Mouse (Mus musculus) heart, embryonic 15.5 days (tissue): Measurements from ENCODE around the gene Dph7. TPM values are rescaled to one million over a fixed set of nuclear protein-coding genes. Genes with fewer than 3 reads are reported as not detected.
"Not testable (repeated sequence)": the region's sequence is repeated elsewhere in the genome, so short reads cannot be mapped to it uniquely, and the experiment has no call there.

ENCODE experiments used
- ATAC-seq: fragments of 200-750 bp; cut with Nextera tagmentation; replicated peaks from 2 replicates; pipeline ENCODE4 v1.8.0; 2017; ENCODE audit warnings: low read depth, moderate TSS enrichment; ENCODE audit not compliant: insufficient number of reproducible peaks, insufficient read depth, low FRiP score
- H3K27ac ChIP-seq: fragments of 300-500 bp; sonication (generic); 2 replicates; pipeline ENCODE4 v1.5.1; 2015; ENCODE audit warnings: mild to moderate bottlenecking, inconsistent platforms
- H3K27me3 ChIP-seq: fragments of 300-500 bp; sonication (generic); 2 replicates; pipeline ENCODE4 v1.6.1; 2015; ENCODE audit warnings: inconsistent platforms
- H3K36me3 ChIP-seq: fragments of 300-500 bp; sonication (generic); 2 replicates; pipeline ENCODE4 v1.6.1; 2015; ENCODE audit warnings: mild to moderate bottlenecking, inconsistent platforms
- H3K4me1 ChIP-seq: fragments of 300-500 bp; sonication (generic); replicated peaks from 2 replicates; pipeline ENCODE4 v1.6.1; 2015; ENCODE audit warnings: inconsistent platforms
- H3K4me2 ChIP-seq: fragments of 300-500 bp; sonication (generic); 2 replicates; pipeline ENCODE4 v1.6.1; 2015; ENCODE audit warnings: inconsistent platforms, mild to moderate bottlenecking, moderate library complexity
- H3K4me3 ChIP-seq: fragments of 300-500 bp; sonication (generic); 2 replicates; pipeline ENCODE4 v1.5.1; 2015; ENCODE audit warnings: mild to moderate bottlenecking, inconsistent platforms
- H3K9ac ChIP-seq: fragments of 300-500 bp; sonication (generic); 2 replicates; pipeline ENCODE4 v1.6.1; 2015; ENCODE audit warnings: mild to moderate bottlenecking, inconsistent platforms
- H3K9me3 ChIP-seq: fragments of 300-500 bp; sonication (generic); replicated peaks from 2 replicates; pipeline ENCODE4 v1.6.1; 2016; ENCODE audit warnings: inconsistent platforms
- WGBS: fragments of 180-500 bp; shearing (Covaris S2); methylation state at CpG from one replicate; pipeline ENCODE4 v1.1.7; 2015; ENCODE audit warnings: mixed read lengths; 5-methylcytosine and 5-hydroxymethylcytosine counted together
- polyA plus RNA-seq: library from polyadenylated mRNA; unstranded; fragments of >200 nt; fragmentation: Nextera tagmentation; extraction: Ambion mirVana; gene quantifications from 2 replicates; pipeline ENCODE4 v1.2.1, GENCODE M21; 2015

Gene Dph7
- polyA plus RNA-seq, 1 experiment from 2014 or later: 15.6 TPM

DNA sequence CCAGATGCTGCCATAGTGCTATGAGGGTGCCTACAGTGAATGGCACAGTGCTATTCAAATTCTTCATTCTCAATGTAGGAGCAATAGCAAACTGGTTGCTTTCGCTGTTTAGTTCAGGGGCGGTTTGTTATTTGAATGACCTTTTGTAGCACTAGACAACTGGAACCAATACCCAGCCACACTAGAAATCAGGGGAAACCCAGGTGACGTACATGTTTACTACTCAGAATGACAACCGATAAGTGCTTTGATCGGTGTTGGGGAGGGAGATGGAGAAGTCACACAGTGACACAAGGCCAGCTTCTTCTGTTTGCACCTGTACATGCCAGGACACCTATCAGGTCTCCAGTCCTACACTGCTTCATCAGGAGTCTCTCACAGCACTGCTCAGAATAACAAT is 32.6 kb upstream of the Dph7 start:
- Histone ChIP-seq H3K9ac (no peak overlapping the region), H3K36me3 (no peaks in the 10 kb centered on the region), H3K4me1 (peaks cover 12% of the 10 kb centered on the region), H3K27me3 (no peaks in the 10 kb centered on the region), H3K4me3 (no peak overlapping the region), H3K27ac (no peak overlapping the region), H3K4me2 (no peak overlapping the region), H3K9me3 (no peaks in the 10 kb centered on the region)
- 82% methylated on average over 5 of the region's 5 CpGs for WGBS
- ATAC-seq: no peak

DNA sequence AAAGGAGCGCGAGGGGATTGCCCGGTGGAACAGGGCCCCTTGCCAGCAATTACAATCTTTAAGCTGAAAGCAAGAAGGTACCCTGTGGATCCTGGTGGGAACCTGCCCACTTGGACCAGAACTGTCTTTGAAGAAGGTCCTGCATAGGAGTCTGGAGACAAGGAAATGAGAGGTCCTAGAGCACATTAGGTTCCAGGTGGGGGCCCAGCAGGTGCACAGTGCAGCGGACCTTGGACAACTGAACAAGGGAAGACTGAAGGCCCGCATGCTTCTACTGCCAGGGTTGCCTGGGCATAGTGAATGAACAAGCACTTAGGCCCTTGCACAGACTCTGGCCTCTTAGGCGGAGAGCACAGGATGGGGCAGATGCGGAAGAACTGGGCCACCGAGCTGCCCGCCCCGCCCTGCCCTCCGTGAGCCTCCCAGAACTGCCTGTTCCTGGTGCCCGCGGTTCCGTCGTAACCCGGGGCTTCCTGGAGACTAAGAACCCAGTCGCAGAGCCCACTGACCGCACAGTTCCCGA is 27.7 kb upstream of the Dph7 start:
- H3K36me3 ChIP-seq: no peaks in the 10 kb centered on the region
- H3K9me3 ChIP-seq: no peaks in the 10 kb centered on the region
- H3K4me2 ChIP-seq: peak overlapping the region; percentile 98
- ATAC-seq: peak; percentile 55
- whole genome bisulfite sequencing: 9% methylated on average over 19 of the region's 19 CpGs
- H3K4me3 ChIP-seq: peak overlapping the region; percentile 78
- no peaks in the 10 kb centered on the region for H3K27me3 ChIP-seq
- H3K27ac ChIP-seq: peak overlapping the region; percentile 51
- peak overlapping the region; percentile 70 for H3K9ac ChIP-seq
- peaks cover 13% of the 10 kb centered on the region for H3K4me1 ChIP-seq

DNA sequence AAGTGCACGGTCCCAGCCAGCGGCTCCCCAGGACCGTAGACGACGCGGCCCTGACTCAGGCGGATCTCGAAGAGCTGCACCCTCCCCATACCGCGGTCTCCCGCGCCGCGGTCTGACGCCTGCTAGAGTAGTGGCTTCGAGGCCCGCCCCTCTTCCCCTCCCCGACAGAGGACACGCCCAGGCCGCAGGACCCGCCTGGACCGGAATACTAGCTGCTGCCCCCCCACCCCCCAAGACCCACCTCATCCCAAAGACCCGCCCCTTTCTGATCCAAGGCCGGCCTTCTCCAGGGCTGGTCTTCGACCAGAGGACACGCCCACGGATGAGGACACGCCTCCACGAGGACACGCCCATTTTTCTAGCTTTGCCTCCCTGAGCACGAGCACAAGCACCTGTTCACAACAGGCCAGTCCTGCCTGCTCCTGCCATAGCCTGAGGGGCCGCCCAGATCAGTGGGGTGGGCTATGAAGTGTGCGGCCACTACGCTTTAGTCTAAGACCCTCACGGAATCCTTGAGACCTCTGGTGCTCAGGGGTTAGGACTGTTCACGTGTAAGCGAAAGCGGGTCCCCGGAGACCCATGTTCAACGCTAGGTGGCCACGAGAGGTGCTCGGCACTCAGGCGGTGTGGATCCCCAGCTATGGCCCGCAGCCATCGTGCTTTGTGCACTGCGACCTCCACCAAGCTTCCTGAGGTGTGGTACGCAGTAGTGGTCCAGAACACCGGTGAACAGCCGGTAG is 27.0 kb upstream of the Dph7 start, which contains the start of gene Arrdc1:
Gene Arrdc1 (minus strand): TSS at position 196 of the 740 bp plus-strand sequence.
- WGBS: under 1% methylated on average over 49 of the region's 49 CpGs
- Histone ChIP-seq H3K4me2 (peak within 1 kb of the TSS; percentile 98), H3K27ac (peak within 1 kb of the TSS; percentile 51), H3K4me3 (peak within 1 kb of the TSS; percentile 78), H3K36me3 (no peaks in the 10 kb centered on the region), H3K4me1 (peaks cover 13% of the 10 kb centered on the region), H3K9ac (peak within 1 kb of the TSS; percentile 70), H3K9me3 (no peaks in the 10 kb centered on the region), H3K27me3 (no peaks in the 10 kb centered on the region)
- ATAC-seq: peak; percentile 93

DNA sequence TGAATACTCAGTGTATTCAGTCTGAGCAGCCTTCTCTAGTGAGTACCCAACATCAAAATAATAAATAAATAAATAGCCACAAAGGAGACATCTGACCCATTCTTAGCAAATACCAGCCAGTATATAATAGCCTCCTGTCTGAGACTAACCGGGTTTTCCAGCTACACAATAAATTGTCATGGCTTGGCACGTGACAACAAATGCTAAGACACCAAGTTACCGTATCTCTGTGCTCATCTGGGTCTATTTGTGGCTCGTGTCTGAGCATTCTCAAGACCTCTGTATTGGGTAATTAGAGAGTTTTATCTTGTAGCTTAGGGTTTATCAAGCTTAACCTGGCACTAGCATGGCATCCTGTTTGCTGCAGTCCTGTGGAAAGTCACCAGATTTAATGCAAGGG is 20.1 kb upstream of the Dph7 start:
- no peak overlapping the region for H3K9ac ChIP-seq
- H3K9me3 ChIP-seq: no peaks in the 10 kb centered on the region
- H3K4me1 ChIP-seq: no peaks in the 10 kb centered on the region
- ATAC-seq: no peak
- no peak overlapping the region for H3K4me3 ChIP-seq
- no peaks in the 10 kb centered on the region for H3K27me3 ChIP-seq
- H3K36me3 ChIP-seq: no peaks in the 10 kb centered on the region
- no peak overlapping the region for H3K27ac ChIP-seq
- 66% methylated on average over 4 of the region's 4 CpGs for WGBS
- no peak overlapping the region for H3K4me2 ChIP-seq

DNA sequence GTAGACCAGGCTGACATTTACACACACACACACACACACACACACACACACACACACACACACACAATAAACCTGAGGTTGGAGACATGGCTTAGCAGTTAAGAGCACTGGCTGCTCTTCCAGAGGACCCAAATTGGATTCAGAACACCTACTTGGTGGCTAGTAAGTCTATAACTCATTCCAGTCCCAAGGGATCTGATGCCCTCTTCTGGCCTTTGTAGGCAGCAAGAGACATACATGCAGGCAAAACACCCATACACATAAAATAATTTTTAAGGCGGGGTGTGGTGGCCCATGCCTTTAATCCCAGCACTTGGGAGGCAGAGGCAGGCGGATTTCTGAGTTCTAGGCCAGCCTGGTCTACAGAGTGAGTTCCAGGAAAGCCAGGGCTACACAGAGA is 17.9 kb upstream of the Dph7 start:
- H3K4me3 ChIP-seq, H3K9me3 ChIP-seq, H3K4me2 ChIP-seq, H3K9ac ChIP-seq, H3K4me1 ChIP-seq, ATAC-seq, H3K27me3 ChIP-seq, H3K36me3 ChIP-seq, H3K27ac ChIP-seq: not testable (repeated sequence)
- WGBS: 22% methylated on average over 2 of the region's 2 CpGs

DNA sequence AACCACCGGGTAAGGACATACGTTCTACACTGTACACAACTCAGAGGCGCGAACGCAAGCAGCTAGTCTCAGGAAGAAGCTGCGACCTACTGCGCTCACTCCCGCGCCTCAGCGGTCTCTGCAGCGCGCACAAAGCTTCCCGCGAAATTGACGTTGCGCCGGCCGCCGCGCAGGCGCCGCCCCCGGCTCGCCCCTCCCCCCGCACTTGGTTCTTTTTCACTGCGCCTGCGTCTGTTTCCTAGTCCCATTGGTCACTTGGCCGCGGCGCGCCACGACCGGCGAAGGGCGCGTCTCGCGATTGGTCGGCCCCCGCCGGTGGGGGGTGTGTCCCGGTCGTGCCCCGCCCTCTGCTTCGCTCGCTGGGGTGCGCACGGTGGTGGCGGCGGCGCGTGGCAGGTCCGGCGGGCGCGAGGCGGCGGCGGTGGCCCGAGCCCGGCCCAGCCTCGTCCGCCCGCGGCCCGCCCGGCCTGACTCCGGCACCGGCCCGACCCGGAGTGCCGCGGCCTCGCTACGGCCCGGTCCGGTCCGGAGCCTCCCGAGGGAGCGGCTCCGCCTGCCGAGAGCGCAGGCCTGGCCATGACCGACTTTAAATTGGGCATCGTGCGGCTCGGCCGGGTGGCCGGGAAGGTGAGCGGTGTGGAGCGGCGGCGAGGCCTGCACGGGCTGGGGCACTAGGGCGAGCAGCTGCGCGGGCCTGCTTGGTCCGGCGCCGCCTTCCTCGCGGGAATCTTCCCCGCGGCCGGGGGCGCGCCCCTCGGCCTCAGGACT is 12.6 kb upstream of the Dph7 start, which contains the start of gene Zmynd19:
Gene Zmynd19 (plus strand): TSS at position 372 of the 768 bp plus-strand sequence.
- H3K4me1 ChIP-seq: peaks cover 13% of the 10 kb centered on the region
- no peaks in the 10 kb centered on the region for H3K9me3 ChIP-seq
- H3K4me3 ChIP-seq: peak within 1 kb of the TSS; percentile 88
- peak within 1 kb of the TSS; percentile 58 for H3K27ac ChIP-seq
- no peaks in the 10 kb centered on the region for H3K27me3 ChIP-seq
- WGBS: under 1% methylated on average over 108 of the region's 108 CpGs
- peak within 1 kb of the TSS; percentile 94 for H3K4me2 ChIP-seq
- H3K9ac ChIP-seq: peak within 1 kb of the TSS; percentile 89
- H3K36me3 ChIP-seq: peaks cover 28% of the 10 kb centered on the region
- peak; percentile 98 for ATAC-seq

DNA sequence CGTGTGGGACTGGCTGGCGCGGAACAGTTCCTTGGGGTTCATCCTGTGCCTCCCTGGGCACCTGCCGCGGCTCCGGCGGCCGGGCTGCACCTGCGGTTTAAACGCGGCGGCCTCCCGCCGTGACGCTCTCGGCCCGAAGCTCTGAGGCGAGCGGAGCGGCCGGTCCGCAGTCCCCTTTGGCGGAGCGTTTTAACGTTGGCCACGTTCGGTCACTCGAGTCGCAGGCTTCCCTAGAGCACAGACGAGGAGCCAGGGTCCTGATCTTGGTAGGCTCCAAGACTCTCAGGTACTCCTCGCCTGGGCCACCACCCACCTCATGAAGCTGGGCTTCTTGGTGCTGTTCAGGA is 12.0 kb upstream of the Dph7 start:
- peak overlapping the region; percentile 89 for H3K9ac ChIP-seq

DNA sequence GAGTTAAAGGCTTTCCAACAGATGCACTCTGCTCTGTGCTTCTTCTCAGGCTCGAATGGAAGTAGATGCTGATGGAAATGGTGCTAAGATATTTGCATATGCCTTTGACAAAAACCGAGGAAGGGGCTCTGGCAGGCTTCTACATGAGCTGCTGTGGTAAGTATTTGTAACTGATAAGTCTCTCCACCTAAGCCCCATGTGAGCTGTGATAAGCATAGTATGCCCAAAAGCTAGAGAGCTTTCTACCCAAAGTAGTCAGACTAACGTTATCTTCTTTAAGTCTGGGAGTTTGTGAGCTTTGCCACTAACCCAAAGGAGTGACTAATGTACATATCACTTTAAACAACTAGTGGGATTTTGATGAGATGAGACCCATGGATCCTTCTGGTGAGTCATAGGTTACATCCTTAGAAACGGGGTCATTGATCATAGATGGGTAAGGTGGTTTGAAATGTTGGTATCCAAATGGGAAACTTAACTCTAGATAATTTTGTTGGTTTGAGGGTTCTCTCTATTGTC is 9.6 kb upstream of the Dph7 start:
- peaks cover 48% of the 10 kb centered on the region for H3K36me3 ChIP-seq
- ATAC-seq: no peak
- H3K4me1 ChIP-seq: peaks cover 13% of the 10 kb centered on the region
- WGBS: 77% methylated on average over 4 of the region's 4 CpGs
- no peaks in the 10 kb centered on the region for H3K9me3 ChIP-seq
- no peak overlapping the region for H3K4me3 ChIP-seq
- no peak overlapping the region for H3K27ac ChIP-seq
- no peaks in the 10 kb centered on the region for H3K27me3 ChIP-seq
- H3K9ac ChIP-seq: no peak overlapping the region
- no peak overlapping the region for H3K4me2 ChIP-seq

More for the DNA sequence above, 12.0 kb upstream of the Dph7 start:
- H3K36me3 ChIP-seq: peaks cover 34% of the 10 kb centered on the region
- WGBS: under 1% methylated on average over 31 of the region's 31 CpGs
- ATAC-seq: no peak
- H3K9me3 ChIP-seq: no peaks in the 10 kb centered on the region
- peak overlapping the region; percentile 94 for H3K4me2 ChIP-seq
- H3K27ac ChIP-seq: peak overlapping the region; percentile 58
- no peaks in the 10 kb centered on the region for H3K27me3 ChIP-seq
- peak overlapping the region; percentile 88 for H3K4me3 ChIP-seq
- peaks cover 13% of the 10 kb centered on the region for H3K4me1 ChIP-seq

DNA sequence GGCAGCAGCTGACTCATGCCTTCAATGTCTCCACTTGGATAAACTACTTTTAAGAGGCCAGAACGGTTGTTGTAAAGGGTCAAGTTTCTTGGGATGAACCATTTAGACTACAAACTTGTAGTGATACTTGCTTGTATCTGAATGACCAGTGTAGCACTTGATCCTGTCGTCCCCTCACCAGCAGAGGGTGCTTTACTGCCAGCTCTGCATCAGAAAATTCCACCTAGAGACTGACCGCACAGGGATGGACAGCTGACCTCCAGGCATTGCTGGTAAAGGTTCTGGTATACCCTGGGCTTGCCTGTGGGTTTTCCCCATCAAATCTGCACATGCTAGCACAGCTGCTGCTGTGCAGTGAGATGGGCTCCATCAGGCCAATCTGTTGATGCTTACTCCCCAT is 1.3 kb upstream of the Dph7 start:
- no peak overlapping the region for H3K27ac ChIP-seq
- no peak overlapping the region for H3K4me2 ChIP-seq
- 34% methylated on average over 3 of the region's 3 CpGs for WGBS
- no peak overlapping the region for H3K4me3 ChIP-seq
- no peak overlapping the region for H3K9ac ChIP-seq
- H3K36me3 ChIP-seq: peaks cover 39% of the 10 kb centered on the region
- H3K9me3 ChIP-seq: no peaks in the 10 kb centered on the region
- no peaks in the 10 kb centered on the region for H3K27me3 ChIP-seq
- peaks cover 8% of the 10 kb centered on the region for H3K4me1 ChIP-seq
- no peak for ATAC-seq

DNA sequence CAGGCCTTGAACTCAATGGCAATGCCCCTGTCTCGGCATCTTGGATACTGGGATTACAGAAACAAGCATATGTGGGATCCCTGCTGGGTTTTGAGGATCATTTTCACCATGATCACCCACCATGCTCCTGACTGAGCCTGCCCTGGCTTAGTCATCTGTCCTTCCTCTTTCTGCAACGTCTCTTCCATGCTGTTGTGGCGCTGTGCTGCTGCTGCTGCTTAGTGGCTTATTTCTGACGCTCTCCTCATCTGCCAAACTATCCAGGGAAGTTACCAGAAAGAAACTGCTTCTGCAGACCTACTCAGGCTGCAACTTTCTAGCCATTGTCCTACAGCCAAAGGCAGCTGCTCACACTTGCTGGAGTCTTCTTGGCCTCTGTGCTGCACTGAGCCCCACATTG is 8.2 kb downstream of the Dph7 start:
- no peak for ATAC-seq

DNA sequence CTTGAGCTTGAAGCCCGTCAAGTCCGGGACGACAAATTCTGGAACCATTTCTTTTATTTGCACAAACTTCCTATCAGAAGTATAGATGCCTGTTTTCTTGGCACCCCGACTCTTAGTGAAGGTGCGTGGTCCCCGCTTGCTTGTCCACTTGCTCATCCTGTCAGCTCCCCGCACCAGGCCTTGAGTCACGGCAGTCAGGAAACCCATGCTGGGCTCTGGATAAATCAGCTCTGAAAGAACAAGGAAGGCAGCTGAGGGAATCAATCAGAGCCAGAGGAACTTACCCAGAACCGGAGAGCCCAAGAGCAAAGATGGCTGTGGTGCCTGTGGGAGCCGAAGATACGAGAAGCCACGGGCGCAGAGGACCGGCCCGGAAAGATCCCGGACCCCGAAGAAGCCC is 12.3 kb downstream of the Dph7 start:
- H3K9ac ChIP-seq: peak overlapping the region; percentile 83
- not testable (repeated sequence) for ATAC-seq, H3K27me3 ChIP-seq, H3K9me3 ChIP-seq
- H3K4me2 ChIP-seq: peak overlapping the region; percentile 95
- H3K4me1 ChIP-seq: peaks cover 18% of the 10 kb centered on the region
- H3K4me3 ChIP-seq: peak overlapping the region; percentile 84
- H3K36me3 ChIP-seq: peaks cover 31% of the 10 kb centered on the region
- WGBS: 0% methylated on average over 17 of the region's 17 CpGs
- H3K27ac ChIP-seq: peak overlapping the region; percentile 90

More for the DNA sequence above, 8.2 kb downstream of the Dph7 start:
- Histone ChIP-seq H3K9me3 (no peaks in the 10 kb centered on the region), H3K4me3 (no peak overlapping the region), H3K27ac (no peak overlapping the region), H3K27me3 (no peaks in the 10 kb centered on the region), H3K9ac (no peak overlapping the region), H3K4me2 (no peak overlapping the region), H3K36me3 (peaks cover 62% of the 10 kb centered on the region), H3K4me1 (peaks cover 13% of the 10 kb centered on the region)
- 77% methylated on average over 4 of the region's 4 CpGs for WGBS
